Mouse (Mus musculus) midbrain, embryonic 13.5 days (tissue): ENCODE data around the gene Ppfibp1. TPM values are rescaled to one million over a fixed set of nuclear protein-coding genes. Genes with fewer than 3 reads are reported as not detected.

ENCODE experiments used
- ATAC-seq: fragments of 200-750 bp; cut with Nextera tagmentation; 2 replicates; pipeline ENCODE4 v1.8.0; 2017; ENCODE audit warnings: mild to moderate bottlenecking, moderate TSS enrichment, moderate library complexity
- H3K27ac ChIP-seq: fragments of 300-500 bp; sonication (generic); 2 replicates; pipeline ENCODE4 v1.5.1; 2015; ENCODE audit warnings: inconsistent platforms, mild to moderate bottlenecking, moderate library complexity
- H3K27me3 ChIP-seq: fragments of 300-500 bp; sonication (generic); 2 replicates; pipeline ENCODE4 v1.6.1; 2015; ENCODE audit warnings: mild to moderate bottlenecking, inconsistent platforms
- H3K36me3 ChIP-seq: fragments of 300-500 bp; sonication (generic); 2 replicates; pipeline ENCODE4 v1.6.1; 2015; ENCODE audit warnings: mild to moderate bottlenecking, inconsistent platforms
- H3K4me1 ChIP-seq: fragments of 300-500 bp; sonication (generic); replicated peaks from 2 replicates; pipeline ENCODE4 v1.6.1; 2015; ENCODE audit warnings: inconsistent platforms
- H3K4me2 ChIP-seq: fragments of 300-500 bp; sonication (generic); replicated peaks from 2 replicates; pipeline ENCODE4 v1.6.1; 2015; ENCODE audit warnings: moderate library complexity, mild to moderate bottlenecking, inconsistent platforms
- H3K4me3 ChIP-seq: fragments of 300-500 bp; sonication (generic); replicated peaks from 2 replicates; pipeline ENCODE4 v1.5.1; 2015; ENCODE audit warnings: mild to moderate bottlenecking, inconsistent platforms
- H3K9ac ChIP-seq: fragments of 300-500 bp; sonication (generic); replicated peaks from 2 replicates; pipeline ENCODE4 v1.6.1; 2015; ENCODE audit warnings: mild to moderate bottlenecking, inconsistent platforms
- H3K9me3 ChIP-seq: fragments of 300-500 bp; sonication (generic); 2 replicates; pipeline ENCODE4 v1.6.1; 2016; ENCODE audit warnings: mild to moderate bottlenecking, inconsistent platforms
- WGBS: fragments of 180-500 bp; shearing (Covaris S2); methylation state at CpG from one replicate; pipeline ENCODE4 v1.1.7; 2015; 5-methylcytosine and 5-hydroxymethylcytosine counted together
- polyA plus RNA-seq: library from polyadenylated mRNA; unstranded; fragments of >200 nt; fragmentation: Nextera tagmentation; extraction: Ambion mirVana; gene quantifications from 2 replicates; pipeline ENCODE4 v1.2.1, GENCODE M21; 2015

The Ppfibp1 gene
- polyA plus RNA-seq, 1 experiment from 2014 or later, result 14.2 TPM

GRCm38 (mm10) chr6:146984569-146984968 lies 96.3 kb downstream of the Ppfibp1 start:
- 86% methylated on average over 3 of the region's 3 CpGs for WGBS
- H3K9me3 ChIP-seq, result no peaks in the 10 kb centered on the region
- no peaks in the 10 kb centered on the region for H3K27me3 ChIP-seq
- ATAC-seq, result no peak
- H3K9ac ChIP-seq, result no peak overlapping the region
- no peaks in the 10 kb centered on the region; the same call in none of the 2 replicates for H3K4me1 ChIP-seq
- no peak overlapping the region for H3K4me3 ChIP-seq
- no peaks in the 10 kb centered on the region for H3K36me3 ChIP-seq
- no peak overlapping the region for H3K4me2 ChIP-seq
- H3K27ac ChIP-seq, result no peak overlapping the region

GRCm38 (mm10) chr6:146994236-146994635 lies 105.9 kb downstream of the Ppfibp1 start:
- no peak overlapping the region for H3K4me2 ChIP-seq
- H3K9ac ChIP-seq, result no peak overlapping the region
- H3K4me1 ChIP-seq, result no peaks in the 10 kb centered on the region
- H3K4me3 ChIP-seq, result no peak overlapping the region
- H3K36me3 ChIP-seq, result no peaks in the 10 kb centered on the region
- ATAC-seq, result no peak
- 43% methylated on average over 5 of the region's 5 CpGs for WGBS
- no peaks in the 10 kb centered on the region for H3K9me3 ChIP-seq
- no peak overlapping the region for H3K27ac ChIP-seq
- H3K27me3 ChIP-seq, result no peaks in the 10 kb centered on the region

- WGBS, result 81% methylated on average over 2 of the region's 2 CpGs
- Histone ChIP-seq H3K9ac (no peak overlapping the region), H3K4me2 (no peak overlapping the region), H3K4me1 (no peaks in the 10 kb centered on the region), H3K9me3 (no peaks in the 10 kb centered on the region), H3K27ac (no peak overlapping the region), H3K27me3 (no peaks in the 10 kb centered on the region), H3K36me3 (no peaks in the 10 kb centered on the region), H3K4me3 (no peak overlapping the region)
- ATAC-seq, result 0 out of 2 replicates have a peak, but pooled peaks have one; percentile 20
Observed at GRCm38 (mm10) chr6:146995391-146995790, 107.1 kb downstream of the Ppfibp1 start.

GRCm38 (mm10) chr6:146995878-146996277 lies 107.6 kb downstream of the Ppfibp1 start:
- Histone ChIP-seq H3K27me3 (no peaks in the 10 kb centered on the region), H3K36me3 (no peaks in the 10 kb centered on the region), H3K4me1 (no peaks in the 10 kb centered on the region), H3K4me2 (no peak overlapping the region), H3K4me3 (no peak overlapping the region), H3K27ac (no peak overlapping the region), H3K9ac (no peak overlapping the region), H3K9me3 (no peaks in the 10 kb centered on the region)
- 79% methylated on average over 6 of the region's 6 CpGs for WGBS
- no peak for ATAC-seq

GRCm38 (mm10) chr6:146997006-146997405 lies 108.7 kb downstream of the Ppfibp1 start:
- 90% methylated on average over 6 of the region's 6 CpGs for WGBS
- H3K4me2 ChIP-seq, result no peak overlapping the region
- no peaks in the 10 kb centered on the region for H3K9me3 ChIP-seq
- ATAC-seq, result no peak
- no peak overlapping the region for H3K4me3 ChIP-seq
- no peaks in the 10 kb centered on the region for H3K4me1 ChIP-seq
- H3K27me3 ChIP-seq, result no peaks in the 10 kb centered on the region
- H3K9ac ChIP-seq, result no peak overlapping the region
- H3K27ac ChIP-seq, result no peak overlapping the region
- no peaks in the 10 kb centered on the region for H3K36me3 ChIP-seq

GRCm38 (mm10) chr6:146998710-146999109 lies 110.4 kb downstream of the Ppfibp1 start:
- H3K27ac ChIP-seq, result no peak overlapping the region
- no peaks in the 10 kb centered on the region for H3K36me3 ChIP-seq
- no peak overlapping the region for H3K9ac ChIP-seq
- no peak overlapping the region for H3K4me2 ChIP-seq
- H3K4me3 ChIP-seq, result no peak overlapping the region
- H3K4me1 ChIP-seq, result no peaks in the 10 kb centered on the region
- no peaks in the 10 kb centered on the region for H3K27me3 ChIP-seq
- H3K9me3 ChIP-seq, result no peaks in the 10 kb centered on the region
- ATAC-seq, result no peak
- WGBS, result 92% methylated on average over 4 of the region's 4 CpGs

- no peak overlapping the region for H3K4me2 ChIP-seq
- H3K36me3 ChIP-seq, result no peaks in the 10 kb centered on the region
- no peak overlapping the region for H3K27ac ChIP-seq
- H3K9ac ChIP-seq, result no peak overlapping the region
- no peak overlapping the region for H3K4me3 ChIP-seq
- whole genome bisulfite sequencing, result 90% methylated on average over 9 of the region's 9 CpGs
- no peaks in the 10 kb centered on the region for H3K4me1 ChIP-seq
- H3K9me3 ChIP-seq, result no peaks in the 10 kb centered on the region
- ATAC-seq, result no peak
- no peaks in the 10 kb centered on the region for H3K27me3 ChIP-seq
Observed at GRCm38 (mm10) chr6:146999302-146999701, 111.0 kb downstream of the Ppfibp1 start.

- Histone ChIP-seq H3K9ac (no peak overlapping the region), H3K4me1 (no peaks in the 10 kb centered on the region), H3K4me3 (no peak overlapping the region), H3K27ac (no peak overlapping the region), H3K27me3 (no peaks in the 10 kb centered on the region), H3K9me3 (no peaks in the 10 kb centered on the region), H3K4me2 (no peak overlapping the region), H3K36me3 (no peaks in the 10 kb centered on the region)
- ATAC-seq, result no peak
- 91% methylated on average over 2 of the region's 2 CpGs for WGBS
Observed at GRCm38 (mm10) chr6:146999755-147000154, 111.5 kb downstream of the Ppfibp1 start.

- Histone ChIP-seq H3K4me1 (no peaks in the 10 kb centered on the region), H3K36me3 (no peaks in the 10 kb centered on the region), H3K9ac (no peak overlapping the region), H3K9me3 (no peaks in the 10 kb centered on the region), H3K27ac (no peak overlapping the region), H3K4me2 (no peak overlapping the region), H3K27me3 (no peaks in the 10 kb centered on the region), H3K4me3 (no peak overlapping the region)
- WGBS, result 65% methylated on average over 3 of the region's 3 CpGs
- ATAC-seq, result no peak
Observed at GRCm38 (mm10) chr6:147008148-147008547, 119.9 kb downstream of the Ppfibp1 start.

GRCm38 (mm10) chr6:147010358-147010757 lies 122.1 kb downstream of the Ppfibp1 start:
- Histone ChIP-seq H3K4me3 (no peak overlapping the region), H3K9ac (no peak overlapping the region), H3K4me1 (no peaks in the 10 kb centered on the region), H3K27ac (no peak overlapping the region), H3K36me3 (no peaks in the 10 kb centered on the region), H3K4me2 (no peak overlapping the region), H3K27me3 (no peaks in the 10 kb centered on the region), H3K9me3 (no peaks in the 10 kb centered on the region)
- ATAC-seq, result no peak
- WGBS, result 96% methylated on average over 6 of the region's 6 CpGs

GRCm38 (mm10) chr6:147010811-147011520 lies 122.7 kb downstream of the Ppfibp1 start:
- 92% methylated on average over 15 of the region's 15 CpGs for WGBS
- H3K9ac ChIP-seq, result no peak overlapping the region
- H3K9me3 ChIP-seq, result no peaks in the 10 kb centered on the region
- no peak overlapping the region for H3K4me2 ChIP-seq
- H3K4me1 ChIP-seq, result no peaks in the 10 kb centered on the region
- H3K36me3 ChIP-seq, result no peaks in the 10 kb centered on the region
- no peaks in the 10 kb centered on the region for H3K27me3 ChIP-seq
- ATAC-seq, result no peak
- no peak overlapping the region for H3K4me3 ChIP-seq
- no peak overlapping the region for H3K27ac ChIP-seq

- no peak for ATAC-seq
- H3K4me2 ChIP-seq, result no peak overlapping the region
- WGBS, result 70% methylated on average over 6 of the region's 6 CpGs
Observed at GRCm38 (mm10) chr6:147011555-147011954, 123.3 kb downstream of the Ppfibp1 start.

GRCm38 (mm10) chr6:147011977-147012376 lies 123.7 kb downstream of the Ppfibp1 start:
- 86% methylated on average over 6 of the region's 6 CpGs for WGBS
- Histone ChIP-seq H3K9ac (no peak overlapping the region), H3K4me2 (no peak overlapping the region), H3K4me3 (no peak overlapping the region), H3K9me3 (no peaks in the 10 kb centered on the region), H3K4me1 (no peaks in the 10 kb centered on the region), H3K27ac (no peak overlapping the region), H3K36me3 (no peaks in the 10 kb centered on the region), H3K27me3 (no peaks in the 10 kb centered on the region)
- ATAC-seq, result no peak

More at GRCm38 (mm10) chr6:147011555-147011954, 123.3 kb downstream of the Ppfibp1 start:
- Histone ChIP-seq H3K4me1 (no peaks in the 10 kb centered on the region), H3K27ac (no peak overlapping the region), H3K9ac (no peak overlapping the region), H3K9me3 (no peaks in the 10 kb centered on the region), H3K27me3 (no peaks in the 10 kb centered on the region), H3K4me3 (no peak overlapping the region), H3K36me3 (no peaks in the 10 kb centered on the region)
